Mouse (Mus musculus) adrenal gland, postnatal 0 days (tissue): ENCODE results near the gene Gm9774. TPM values are rescaled to one million over a fixed set of nuclear protein-coding genes. Genes with fewer than 3 reads are reported as not detected.

Source experiments
- polyA plus RNA-seq: library from polyadenylated mRNA; unstranded; fragments of >200 nt; fragmentation: Nextera tagmentation; extraction: Ambion mirVana; gene quantifications from 2 replicates; pipeline ENCODE4 v1.2.1, GENCODE M21; 2015

Gene Gm9774
- polyA plus RNA-seq, result 6.7 and 8.1 TPM in 2 replicates

DNA sequence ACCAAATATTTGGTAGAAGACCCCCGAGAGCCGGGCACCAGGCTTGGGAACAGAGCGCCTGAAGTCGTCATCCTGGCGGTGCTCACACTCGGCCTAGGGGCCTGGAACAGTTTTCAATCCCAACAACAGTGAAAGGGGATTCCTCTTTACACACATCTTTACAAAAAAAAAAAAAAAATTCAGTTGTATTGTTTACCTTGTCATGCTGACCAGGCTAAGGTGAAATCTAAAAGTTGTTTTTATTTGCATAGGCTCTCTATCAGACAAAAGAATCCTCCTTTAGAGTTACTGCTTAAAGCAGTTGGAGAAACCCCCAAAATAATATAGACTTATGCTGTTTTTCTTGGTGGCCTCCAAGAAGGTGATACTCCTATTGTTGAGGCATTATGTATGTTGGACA is at the start of gene Gm9774:
Gene Gm9774, minus strand, starts transcription at position 101 of the 400 bp plus-strand sequence.

DNA sequence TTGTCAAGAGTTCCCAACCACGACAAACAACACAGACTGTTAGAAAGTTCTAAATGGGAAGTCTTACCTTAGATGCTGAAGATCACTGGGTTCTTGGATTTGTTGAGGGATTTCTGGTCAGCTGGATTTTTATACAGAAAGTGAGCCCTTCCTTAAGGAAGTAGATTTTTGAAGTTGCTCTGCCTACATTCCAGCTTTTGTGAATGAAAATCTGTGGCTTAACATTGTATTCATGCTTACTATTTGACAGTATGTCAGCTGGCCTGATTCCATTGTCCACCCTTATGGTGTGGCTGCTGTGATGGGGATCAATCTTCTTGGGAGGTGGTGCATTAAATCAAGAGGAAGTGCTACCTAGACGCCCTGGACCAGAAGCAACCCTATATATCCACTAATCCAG is 29.4 kb upstream of the Gm9774 start, which contains the start of gene Sprr3:
Gene Sprr3, minus strand, starts transcription at position 101 of the 400 bp plus-strand sequence.

DNA sequence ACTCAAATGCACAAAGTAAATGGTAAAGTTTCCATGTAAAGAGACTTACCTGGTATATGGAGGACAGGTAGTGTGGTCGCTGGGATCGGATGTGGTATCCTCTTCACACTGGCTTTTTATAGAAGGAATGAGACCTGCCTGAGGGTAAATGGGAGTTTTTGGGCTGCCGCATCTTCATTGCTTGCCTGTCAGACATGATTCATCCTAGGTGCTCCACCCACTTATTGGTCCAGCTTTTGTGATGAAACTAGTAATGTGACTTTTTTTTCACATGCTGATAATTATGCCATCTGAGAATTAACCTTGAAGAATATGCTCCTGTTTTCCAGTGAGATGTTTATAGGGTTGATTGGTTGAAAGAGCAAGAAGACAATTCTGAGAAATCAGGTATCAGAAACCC is 9.5 kb upstream of the Gm9774 start, which contains the start of gene Sprr1b:
Gene Sprr1b, minus strand, starts transcription at position 101 of the 400 bp plus-strand sequence.

DNA sequence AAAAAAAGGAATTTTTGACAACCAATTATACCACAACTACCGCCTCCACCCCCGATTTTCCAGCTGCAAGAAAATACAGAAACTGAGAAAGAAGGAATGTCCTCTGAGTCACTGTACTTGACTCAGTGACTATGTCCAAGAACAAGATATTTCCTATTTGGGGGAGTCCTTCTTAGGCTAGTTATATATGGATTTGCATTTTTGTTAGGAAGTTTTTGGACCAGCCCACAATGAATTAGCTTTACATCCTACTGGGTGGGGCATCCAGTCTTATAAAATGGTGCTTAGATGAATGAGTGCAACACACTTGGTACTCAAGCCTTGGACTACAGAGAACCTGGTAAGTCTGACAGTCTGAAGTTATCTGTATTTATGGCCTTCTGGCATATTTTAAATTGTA is 3.1 kb upstream of the Gm9774 start, which contains the start of gene Sprr2k:
Gene Sprr2k, plus strand, starts transcription at position 301 of the 400 bp plus-strand sequence.

DNA sequence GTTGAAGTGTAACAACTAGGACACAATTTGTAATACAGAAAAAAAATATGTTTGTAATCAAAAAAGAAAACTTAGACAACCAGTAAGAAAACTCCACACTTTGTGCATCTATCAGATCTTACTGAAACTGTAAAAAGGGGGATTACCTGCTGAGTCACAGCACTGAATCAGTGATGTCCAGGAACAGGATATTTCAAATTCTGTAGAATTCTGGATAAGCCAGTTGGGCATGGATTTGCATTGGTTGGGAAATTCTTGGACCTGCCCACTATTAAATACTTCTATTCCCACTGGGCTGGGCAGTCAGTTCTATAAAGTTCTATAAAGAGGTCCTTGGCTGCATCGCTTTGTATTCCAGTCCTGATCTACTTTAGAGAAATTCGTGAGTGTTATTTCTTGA is 11.4 kb downstream of the Gm9774 start, which contains the start of gene Sprr2j-ps:
Gene Sprr2j-ps, plus strand, starts transcription at position 301 of the 400 bp plus-strand sequence.

DNA sequence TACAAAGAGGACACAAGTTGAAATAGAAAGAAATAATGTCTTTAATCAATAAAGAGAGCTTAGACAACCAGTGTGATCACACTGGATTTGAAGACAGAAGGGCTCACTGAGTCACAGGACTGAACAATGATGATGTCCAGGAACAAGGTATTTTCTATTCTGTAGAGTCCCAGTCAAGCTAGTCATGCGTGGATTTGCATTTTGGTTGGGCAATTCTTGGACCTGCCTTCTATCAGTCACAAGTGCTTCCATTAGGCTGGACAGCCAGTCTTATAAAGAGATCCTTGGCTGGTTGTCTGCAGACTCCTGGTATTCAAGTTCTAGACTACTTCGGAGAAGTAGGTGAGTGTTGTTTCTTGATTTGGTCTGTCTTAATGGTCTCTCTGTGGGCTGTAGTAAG is 21.5 kb downstream of the Gm9774 start, which contains the start of gene Sprr2i:
Gene Sprr2i, plus strand, starts transcription at position 301 of the 400 bp plus-strand sequence.

DNA sequence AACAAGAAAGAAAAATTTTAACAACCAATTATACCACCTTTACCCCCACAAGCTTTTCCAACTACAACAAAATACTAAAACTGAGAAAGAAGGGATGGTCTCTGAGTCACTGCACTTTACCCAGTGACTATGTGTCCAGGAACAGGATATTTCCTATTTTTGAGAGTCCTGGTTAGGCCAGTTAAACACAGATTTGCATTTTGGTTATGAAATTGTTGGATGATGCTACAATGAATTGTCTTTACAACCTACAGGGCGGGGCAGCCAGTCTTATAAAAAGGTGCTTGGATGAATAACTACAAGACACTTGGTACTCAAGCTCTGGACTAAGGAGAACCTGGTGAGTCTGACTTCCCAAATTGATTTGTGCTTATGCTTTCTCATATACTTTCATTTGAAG is 43.8 kb downstream of the Gm9774 start, which contains the start of gene Sprr2h:
Gene Sprr2h, plus strand, starts transcription at position 301 of the 400 bp plus-strand sequence.

Other genes with a start within 250 kb of the Gm9774 start
- 0.39 TPM in 1 of 2 replicates, not detected in the other for gene Sprr2a1, start 213.6 kb downstream of the Gm9774 start, polyA plus RNA-seq
- 2.6 and 32.2 TPM in 2 replicates for gene Sprr2a2, start 213.5 kb downstream of the Gm9774 start, polyA plus RNA-seq
- gene Sprr2a3, start 144.0 kb downstream of the Gm9774 start, polyA plus RNA-seq, result 0.59 and 1.6 TPM in 2 replicates
- not detected in 2 replicates for gene Sprr2b, start 112.8 kb downstream of the Gm9774 start, polyA plus RNA-seq
- gene Sprr2d, start 90.3 kb downstream of the Gm9774 start, polyA plus RNA-seq, result not detected in 2 replicates
- not detected in 2 replicates for gene Sprr2e, start 77.3 kb downstream of the Gm9774 start, polyA plus RNA-seq
- gene Sprr2f, start 64.2 kb downstream of the Gm9774 start, polyA plus RNA-seq, result not detected in 2 replicates
- 0.36 TPM in 1 of 2 replicates, not detected in the other for gene Sprr2h, start 43.7 kb downstream of the Gm9774 start, polyA plus RNA-seq
- gene Sprr2i, start 21.4 kb downstream of the Gm9774 start, polyA plus RNA-seq, result 0.22 TPM in 1 of 2 replicates, not detected in the other
- 0.39 TPM in 1 of 2 replicates, not detected in the other for gene Sprr2j-ps, start 11.3 kb downstream of the Gm9774 start, polyA plus RNA-seq
- gene Sprr2k, start 3.2 kb upstream of the Gm9774 start, polyA plus RNA-seq, result not detected in 2 replicates
- 0.32 TPM in 1 of 2 replicates, not detected in the other for gene Sprr1b, start 9.4 kb upstream of the Gm9774 start, polyA plus RNA-seq
- 0.25 and 4.2 TPM in 2 replicates for gene Sprr3, start 29.3 kb upstream of the Gm9774 start, polyA plus RNA-seq
- 1.6 and 7.8 TPM in 2 replicates for gene Sprr1a, start 56.5 kb upstream of the Gm9774 start, polyA plus RNA-seq
- not detected in 2 replicates for gene Sprr4, start 71.1 kb upstream of the Gm9774 start, polyA plus RNA-seq
- gene 2310046K23Rik, start 105.1 kb upstream of the Gm9774 start, polyA plus RNA-seq, result not detected in 2 replicates
- 0.38 TPM in 1 of 2 replicates, not detected in the other for gene Ivl, start 144.3 kb upstream of the Gm9774 start, polyA plus RNA-seq
- 0.15 and 0.84 TPM in 2 replicates for gene Smcp, start 159.6 kb upstream of the Gm9774 start, polyA plus RNA-seq
- not detected in 2 replicates for gene 2210017I01Rik, start 178.1 kb upstream of the Gm9774 start, polyA plus RNA-seq
- gene Lce6a, start 192.2 kb upstream of the Gm9774 start, polyA plus RNA-seq, result 3.2 and 3.3 TPM in 2 replicates
- gene Lce1a1, start 218.9 kb upstream of the Gm9774 start, polyA plus RNA-seq, result 0.71 TPM in 1 of 2 replicates, not detected in the other
- gene Lce1b, start 227.5 kb upstream of the Gm9774 start, polyA plus RNA-seq, result 0.35 TPM in 1 of 2 replicates, not detected in the other
- 1.1 TPM in 1 of 2 replicates, not detected in the other for gene Lce1a2, start 240.9 kb upstream of the Gm9774 start, polyA plus RNA-seq
- gene Lce1c, start 249.8 kb upstream of the Gm9774 start, polyA plus RNA-seq, result 2.4 TPM in 1 of 2 replicates, not detected in the other